Mouse (Mus musculus): ENCODE results near the gene Islr. TPM values are rescaled to one million over a fixed set of nuclear protein-coding genes. Genes with fewer than 3 reads are reported as not detected.
A peak's percentile ranks its signal among the peaks of the same experiment; 100 is the strongest.

Islr gene
- polyA plus RNA-seq, 1 experiment: 21.9 TPM

GRCm38 (mm10) chr9:58220218-58220903, 16.3 kb upstream of the Islr start:
- Histone ChIP-seq H3K4me3 (ENCODE audit: extremely low read depth, insufficient read depth, insufficient read length) (no peak overlapping the region), H3K27me3 (ENCODE audit: control insufficient read depth, insufficient read depth, low read length) (no peaks in the 10 kb centered on the region), H3K27ac (ENCODE audit: insufficient read depth, low read length) (no peak overlapping the region), H3K36me3 (ENCODE audit: control insufficient read depth, insufficient read depth, low read length) (peaks cover 56% of the 10 kb centered on the region), H3K4me1 (ENCODE audit: control insufficient read depth, insufficient read depth, insufficient read length) (no peaks in the 10 kb centered on the region)
- no peak for TF ChIP-seq POLR2A (IDR thresholded peaks at IDR 0.05; ENCODE audit: low read depth, low read length)
- peak; percentile 54; the same call in 1 of the 2 replicates for TF ChIP-seq CTCF (IDR thresholded peaks at IDR 0.05; ENCODE audit: extremely low read depth, insufficient read depth, insufficient read length, insufficient replicate concordance)
- 82% methylated on average over 24 of the region's 24 CpGs for WGBS
- peak in 1 of 2 experiments; percentile 36 for DNase-seq (ENCODE audit: low read depth in 1 of 2, low spot score in 2 of 2)

GRCm38 (mm10) chr9:58218539-58218938, 14.4 kb upstream of the Islr start:
- no peak for TF ChIP-seq POLR2A (IDR thresholded peaks at IDR 0.05; ENCODE audit: low read depth, low read length)
- TF ChIP-seq CTCF (IDR thresholded peaks at IDR 0.05; ENCODE audit: extremely low read depth, insufficient read depth, insufficient read length, insufficient replicate concordance): no peak
- DNase-seq (ENCODE audit: low read depth in 1 of 2, low spot score in 2 of 2): no peak
- Histone ChIP-seq H3K36me3 (ENCODE audit: control insufficient read depth, insufficient read depth, low read length) (peaks cover 40% of the 10 kb centered on the region), H3K4me3 (ENCODE audit: extremely low read depth, insufficient read depth, insufficient read length) (no peak overlapping the region), H3K27me3 (ENCODE audit: control insufficient read depth, insufficient read depth, low read length) (no peaks in the 10 kb centered on the region), H3K4me1 (ENCODE audit: control insufficient read depth, insufficient read depth, insufficient read length) (no peaks in the 10 kb centered on the region), H3K27ac (ENCODE audit: insufficient read depth, low read length) (no peak overlapping the region)
- 95% methylated on average over 3 of the region's 3 CpGs for WGBS

- peak; percentile 22; the same call in 1 of the 2 replicates for TF ChIP-seq CTCF (IDR thresholded peaks at IDR 0.05; ENCODE audit: extremely low read depth, insufficient read depth, insufficient read length, insufficient replicate concordance)
- TF ChIP-seq POLR2A (IDR thresholded peaks at IDR 0.05; ENCODE audit: low read depth, low read length): no peak
- DNase-seq (ENCODE audit: low read depth in 1 of 2, low spot score in 2 of 2): no peak
- Histone ChIP-seq H3K27ac (ENCODE audit: insufficient read depth, low read length) (no peak overlapping the region), H3K36me3 (ENCODE audit: control insufficient read depth, insufficient read depth, low read length) (peaks cover 22% of the 10 kb centered on the region), H3K27me3 (ENCODE audit: control insufficient read depth, insufficient read depth, low read length) (no peaks in the 10 kb centered on the region), H3K4me1 (ENCODE audit: control insufficient read depth, insufficient read depth, insufficient read length) (no peaks in the 10 kb centered on the region), H3K4me3 (ENCODE audit: extremely low read depth, insufficient read depth, insufficient read length) (no peak overlapping the region)
- 71% methylated on average over 6 of the region's 6 CpGs for WGBS
Measured at GRCm38 (mm10) chr9:58216402-58216801, 12.3 kb upstream of the Islr start.

GRCm38 (mm10) chr9:58214519-58215180, 10.5 kb upstream of the Islr start:
- no peak for DNase-seq (ENCODE audit: low read depth in 1 of 2, low spot score in 2 of 2)
- no peak overlapping the region for H3K4me3 ChIP-seq (ENCODE audit: extremely low read depth, insufficient read depth, insufficient read length)

GRCm38 (mm10) chr9:58213865-58214264, 9.8 kb upstream of the Islr start:
- H3K4me3 ChIP-seq (ENCODE audit: extremely low read depth, insufficient read depth, insufficient read length): no peak overlapping the region
- no peak overlapping the region for H3K27ac ChIP-seq (ENCODE audit: insufficient read depth, low read length)
- H3K36me3 ChIP-seq (ENCODE audit: control insufficient read depth, insufficient read depth, low read length): peaks cover 5% of the 10 kb centered on the region
- DNase-seq (ENCODE audit: low read depth in 1 of 2, low spot score in 2 of 2): no peak
- 10% methylated on average over 5 of the region's 5 CpGs for WGBS
- no peaks in the 10 kb centered on the region for H3K4me1 ChIP-seq (ENCODE audit: control insufficient read depth, insufficient read depth, insufficient read length)
- TF ChIP-seq CTCF (IDR thresholded peaks at IDR 0.05; ENCODE audit: extremely low read depth, insufficient read depth, insufficient read length, insufficient replicate concordance) (no peak), POLR2A (IDR thresholded peaks at IDR 0.05; ENCODE audit: low read depth, low read length) (no peak)
- no peaks in the 10 kb centered on the region for H3K27me3 ChIP-seq (ENCODE audit: control insufficient read depth, insufficient read depth, low read length)

More at GRCm38 (mm10) chr9:58214519-58215180, 10.5 kb upstream of the Islr start:
- TF ChIP-seq POLR2A (IDR thresholded peaks at IDR 0.05; ENCODE audit: low read depth, low read length) (no peak), CTCF (IDR thresholded peaks at IDR 0.05; ENCODE audit: extremely low read depth, insufficient read depth, insufficient read length, insufficient replicate concordance) (no peak)
- H3K27ac ChIP-seq (ENCODE audit: insufficient read depth, low read length): peak overlapping the region; percentile 45; the same call in 1 of the 2 replicates
- WGBS: 59% methylated on average over 8 of the region's 8 CpGs
- H3K27me3 ChIP-seq (ENCODE audit: control insufficient read depth, insufficient read depth, low read length): no peaks in the 10 kb centered on the region
- H3K36me3 ChIP-seq (ENCODE audit: control insufficient read depth, insufficient read depth, low read length): peaks cover 8% of the 10 kb centered on the region
- no peaks in the 10 kb centered on the region for H3K4me1 ChIP-seq (ENCODE audit: control insufficient read depth, insufficient read depth, insufficient read length)

GRCm38 (mm10) chr9:58213377-58213776, 9.3 kb upstream of the Islr start:
- no peak overlapping the region for H3K27ac ChIP-seq (ENCODE audit: insufficient read depth, low read length)
- TF ChIP-seq POLR2A (IDR thresholded peaks at IDR 0.05; ENCODE audit: low read depth, low read length) (no peak), CTCF (IDR thresholded peaks at IDR 0.05; ENCODE audit: extremely low read depth, insufficient read depth, insufficient read length, insufficient replicate concordance) (no peak)
- H3K27me3 ChIP-seq (ENCODE audit: control insufficient read depth, insufficient read depth, low read length): no peaks in the 10 kb centered on the region
- DNase-seq (ENCODE audit: low read depth in 1 of 2, low spot score in 2 of 2): no peak
- no peaks in the 10 kb centered on the region for H3K4me1 ChIP-seq (ENCODE audit: control insufficient read depth, insufficient read depth, insufficient read length)
- H3K36me3 ChIP-seq (ENCODE audit: control insufficient read depth, insufficient read depth, low read length): peaks cover 1% of the 10 kb centered on the region; the same call in 1 of the 2 replicates
- H3K4me3 ChIP-seq (ENCODE audit: extremely low read depth, insufficient read depth, insufficient read length): no peak overlapping the region
- 62% methylated on average over 5 of the region's 5 CpGs for WGBS

GRCm38 (mm10) chr9:58210304-58210627, 6.2 kb upstream of the Islr start:
- Histone ChIP-seq H3K4me1 (ENCODE audit: control insufficient read depth, insufficient read depth, insufficient read length) (no peaks in the 10 kb centered on the region), H3K27me3 (ENCODE audit: control insufficient read depth, insufficient read depth, low read length) (no peaks in the 10 kb centered on the region), H3K27ac (ENCODE audit: insufficient read depth, low read length) (no peak overlapping the region), H3K4me3 (ENCODE audit: extremely low read depth, insufficient read depth, insufficient read length) (no peak overlapping the region), H3K36me3 (ENCODE audit: control insufficient read depth, insufficient read depth, low read length) (no peaks in the 10 kb centered on the region)
- no peak for DNase-seq (ENCODE audit: low read depth in 1 of 2, low spot score in 2 of 2)
- TF ChIP-seq POLR2A (IDR thresholded peaks at IDR 0.05; ENCODE audit: low read depth, low read length) (no peak), CTCF (IDR thresholded peaks at IDR 0.05; ENCODE audit: extremely low read depth, insufficient read depth, insufficient read length, insufficient replicate concordance) (no peak)
- WGBS: 65% methylated on average over 2 of the region's 2 CpGs
